Mouse (Mus musculus) layer of hippocampus, postnatal 25 days (tissue): Measurements from ENCODE around the gene Gdpd1. TPM values are rescaled to one million over a fixed set of nuclear protein-coding genes. Genes with fewer than 3 reads are reported as not detected.
A peak's percentile ranks its signal among the peaks of the same experiment; 100 is the strongest.

Experiments used
- DNase-seq, 2 experiments: peaks; one replicate each; pipeline ENCODE4 v3.0.0; 2022; ENCODE audit warnings: mixed read lengths in 2 of 2, low spot score in 1 of 2; ENCODE audit errors: extremely low spot score in 1 of 2
- microRNA-seq, 2 experiments: library from miRNA; unstranded; fragments of <30 nt; microRNA quantifications; one replicate each; pipeline ENCODE4 v1.2.0; 2021
- total RNA-seq, 2 experiments: library from RNA; stranded (reverse); gene quantifications; 2 replicates each; pipeline ENCODE4 v1.2.3; 2021

Gdpd1 gene
- total RNA-seq, 2 experiments from 2014 or later, result 46.3 to 48.7 TPM

DNA sequence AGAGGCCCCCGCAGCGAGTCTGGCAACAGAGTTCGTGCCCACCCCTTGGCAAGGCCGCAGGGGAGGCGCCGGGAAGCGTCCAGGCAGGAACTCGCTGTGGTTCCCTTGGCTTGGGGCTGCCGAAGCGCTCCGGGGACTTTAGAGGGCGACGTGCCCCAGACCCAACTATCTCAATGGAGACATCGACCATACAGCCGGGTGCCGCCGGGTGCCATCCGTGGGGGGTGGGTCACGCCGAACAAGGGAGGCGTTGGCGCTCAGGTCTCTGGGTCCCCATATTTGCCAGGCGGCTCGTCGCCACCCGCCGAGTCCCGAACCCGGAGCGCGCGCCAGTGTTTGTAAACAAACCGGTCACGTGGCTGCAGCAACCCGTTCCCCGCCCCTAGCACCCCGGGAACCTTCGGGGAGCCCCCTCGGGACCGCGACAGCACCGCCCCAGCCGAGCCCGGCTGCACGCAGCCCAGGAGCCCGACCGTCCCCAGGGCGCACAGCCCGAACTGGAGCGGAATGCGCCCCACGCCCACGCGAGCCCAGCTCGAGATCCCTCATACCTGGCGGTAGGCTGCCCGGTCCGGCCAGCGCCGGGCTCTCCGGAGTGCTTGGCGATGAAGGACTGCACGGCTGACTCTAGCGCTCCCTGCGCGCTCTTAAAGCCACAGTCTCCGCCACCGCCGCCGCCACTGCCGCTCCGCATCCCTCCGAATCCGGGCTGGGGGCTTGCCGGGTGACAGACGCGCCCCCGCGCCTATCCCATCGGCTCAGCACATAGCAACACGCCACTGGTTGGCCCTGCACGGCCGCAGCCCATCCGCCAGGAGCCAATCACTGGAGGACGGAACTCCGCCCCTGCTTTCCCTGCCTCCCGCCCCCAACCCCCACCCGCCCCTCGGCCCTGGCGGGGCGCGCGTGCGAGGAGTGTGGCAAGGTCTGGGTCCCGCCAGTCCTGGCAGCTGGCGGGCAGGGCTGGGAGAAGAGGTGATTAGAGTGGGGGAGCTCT is 80.5 kb downstream of the Gdpd1 start, which contains the start of gene Ypel2:
TSS of gene Ypel2 (minus strand) at position 667 of the 997 bp plus-strand sequence.
- peak; percentile 90 to 97 for DNase-seq

DNA sequence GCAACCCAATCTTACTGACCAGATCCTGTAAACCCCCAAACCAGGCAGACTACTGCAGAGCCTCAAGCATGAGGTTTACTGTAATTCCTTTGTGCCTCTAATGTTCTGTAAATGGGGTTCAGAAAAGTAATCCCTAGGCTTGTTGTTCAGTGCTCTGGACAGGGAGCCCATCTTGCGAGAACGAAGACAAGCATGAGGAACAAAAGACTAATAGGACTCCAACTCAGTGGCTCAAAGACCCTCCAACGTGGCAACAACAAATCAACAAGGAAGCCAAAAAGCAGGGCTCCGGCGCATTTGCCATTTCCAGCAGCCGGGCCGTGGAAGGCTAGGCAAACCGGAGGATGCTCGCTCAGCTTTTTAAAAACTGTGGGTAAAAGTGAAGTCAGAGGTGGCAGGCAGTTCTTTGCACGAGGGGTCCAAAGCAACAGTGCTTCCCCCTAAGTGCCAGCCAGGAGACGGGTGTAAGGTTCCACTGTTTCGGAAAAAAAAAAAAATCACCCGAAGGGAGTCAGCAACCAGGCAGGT is 81.3 kb downstream of the Gdpd1 start:
- no peak for DNase-seq

DNA sequence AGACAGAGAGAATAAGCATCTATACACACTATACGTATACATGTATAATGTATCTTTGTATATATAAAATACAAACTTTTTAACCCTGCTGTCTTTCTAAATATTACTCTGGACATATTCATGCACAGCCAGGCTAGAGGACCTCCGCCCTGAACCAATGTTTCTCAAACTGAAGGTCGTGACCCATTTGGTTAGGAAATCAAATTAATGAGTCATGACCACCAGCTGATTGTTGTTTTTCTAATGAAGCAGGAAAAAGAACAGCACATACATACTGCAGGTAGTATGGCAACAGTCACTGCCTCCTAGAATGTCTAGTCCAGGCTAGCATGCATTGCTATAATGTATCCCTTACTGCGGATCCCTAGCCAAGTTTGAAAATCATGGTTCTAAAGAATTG is 82.6 kb downstream of the Gdpd1 start:
- no peak for DNase-seq

DNA sequence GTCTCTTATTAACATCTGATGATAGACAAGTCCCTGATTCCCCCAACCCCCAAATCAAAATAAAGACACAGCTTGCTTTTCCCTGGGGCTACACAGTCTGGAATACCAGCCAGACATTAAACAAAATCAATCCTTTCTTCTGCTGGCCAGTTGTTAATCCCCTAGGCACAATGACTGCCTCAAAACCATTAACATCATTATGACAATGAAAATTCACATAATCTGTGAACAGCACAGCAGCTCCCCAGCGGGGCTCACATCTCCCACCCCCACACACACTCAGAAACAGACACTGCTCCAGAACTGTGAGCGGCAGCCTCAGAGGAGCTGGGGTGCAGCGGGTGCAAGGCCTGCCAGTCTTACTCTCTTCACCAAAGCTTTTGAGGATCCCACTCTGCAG is 83.6 kb downstream of the Gdpd1 start:
- no peak for DNase-seq

DNA sequence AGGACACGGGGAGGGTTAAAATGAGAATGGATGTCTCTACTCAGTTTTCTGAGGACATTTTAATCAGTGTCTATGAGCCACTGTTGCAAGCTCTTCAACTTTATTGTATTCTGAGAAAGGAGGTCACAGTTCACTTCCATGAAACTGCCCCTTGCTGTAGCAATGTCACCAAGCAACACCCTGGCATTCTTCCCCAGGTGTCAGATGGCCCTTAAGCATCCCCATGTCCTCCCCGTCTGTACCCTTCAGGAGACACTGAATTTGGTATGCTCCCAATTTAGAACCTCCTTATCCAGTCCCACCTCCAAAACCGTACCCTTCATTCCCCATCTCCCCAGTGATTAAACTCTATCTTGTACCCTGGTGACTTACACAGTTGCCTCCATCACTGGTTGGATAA is 88.9 kb downstream of the Gdpd1 start:
- DNase-seq, result no peak

Small RNA genes lying within 50 kb of the gene (microRNA-seq; reads per million reads assigned to microRNA genes)
- gene Mir301, result 33.4 to 622 reads per million in 2 experiments

Other genes starting within 250 kb of the Gdpd1 start
- 10 to 100 TPM; 23.5 to 28.0 TPM for gene Ypel2, start 80.4 kb downstream of the Gdpd1 start, total RNA-seq
- 10 to 100 TPM; 16.4 to 16.8 TPM for gene Smg8, start 12.7 kb upstream of the Gdpd1 start, total RNA-seq
- under 1 TPM; 0.31 to 0.57 TPM for gene Prr11, start 34.6 kb upstream of the Gdpd1 start, total RNA-seq
- 10 to 100 TPM; 15.4 to 16.2 TPM for gene Ska2, start 35.2 kb upstream of the Gdpd1 start, total RNA-seq
- 100 to 1,000 TPM; 189 to 204 TPM for gene Trim37, start 53.0 kb upstream of the Gdpd1 start, total RNA-seq